In genomic region chr13:39011696-39012095, GRCm38 (mm10) we compare ENCODE assay signal across 8 mouse cellular contexts. TPM values are rescaled to one million over a fixed set of nuclear protein-coding genes. Genes with fewer than 3 reads are reported as not detected.
DNase-seq lines count a peak whose midpoint lies in the region; ATAC-seq lines count a peak whose summit lies in the region.

No protein-coding gene starts in this region.

- intact Hi-C loops in left cerebral cortex, postnatal 10 days (cut with DNase I) = no loop called here

- whole genome bisulfite sequencing in intestine, embryonic 14.5 days = 4% methylated on average over 8 of the region's 8 CpGs

- no peak overlapping the region for H3K27ac ChIP-seq in intestine, embryonic 14.5 days (ENCODE audit: low read depth)

- DNase-seq in adrenal gland, adult (ENCODE audit: inconsistent age in 2 of 2, low spot score in 1 of 2) = peak; percentile 71 to 94
- peak; percentile 91 for DNase-seq in embryo, embryonic 10.5 days (ENCODE audit: low spot score)
- peak; percentile 55 for DNase-seq in gastrocnemius, postnatal 25 days
- peak; percentile 82 for DNase-seq in intestine, embryonic 14.5 days (ENCODE audit: low spot score)
- DNase-seq in left cerebral cortex, postnatal 10 days (ENCODE audit: extremely low spot score in 1 of 2, low spot score in 2 of 2) = peak; percentile 46 to 81
- DNase-seq in mesoderm, embryonic 11.5 days (ENCODE audit: low read depth, low spot score) = peak; percentile 85
- peak; percentile 59 for DNase-seq in skeletal muscle tissue, adult 2 months (ENCODE audit: low read depth, low spot score)

- no peaks in the 10 kb centered on the region for H3K4me1 ChIP-seq in intestine, embryonic 14.5 days (replicated peaks; ENCODE audit: control insufficient read depth, insufficient read depth, low read length)

- H3K4me2 ChIP-seq in intestine, embryonic 14.5 days (ENCODE audit: low read length) = peak overlapping the region; percentile 5; the same call in 1 of the 2 replicates

- no peaks in the 10 kb centered on the region for H3K27me3 ChIP-seq in intestine, embryonic 14.5 days (replicated peaks; ENCODE audit: control insufficient read depth, insufficient read depth, low read length)

- ATAC-seq in intestine, embryonic 14.5 days (replicated peaks; ENCODE audit: low FRiP score, low TSS enrichment, low read depth) = no peak
- ATAC-seq in erythroblast, adult 5-6 weeks (replicated peaks; ENCODE audit: low FRiP score, poor library complexity, severe bottlenecking) = no peak

- no peak overlapping the region for H3K4me3 ChIP-seq in intestine, embryonic 14.5 days (ENCODE audit: low read depth, low read length)

- H3K36me3 ChIP-seq in intestine, embryonic 14.5 days (ENCODE audit: control insufficient read depth, insufficient read depth, low read length) = no peaks in the 10 kb centered on the region

- H3K9ac ChIP-seq in intestine, embryonic 14.5 days (ENCODE audit: low read length) = no peak overlapping the region

- no peaks in the 10 kb centered on the region for H3K9me3 ChIP-seq in intestine, embryonic 14.5 days (ENCODE audit: control insufficient read depth, low read length)

RNA-seq across cellular contexts. Expression of gene Slc35b3, which starts 51.0 kb away (rescaled TPM):
- total RNA-seq in gastrocnemius, postnatal 25 days (2021) = 1 to 10 TPM; 1.7 to 2.9 TPM
- polyA plus RNA-seq in intestine, embryonic 14.5 days (2014; fragmentation: Nextera tagmentation; extraction: Ambion mirVana) = 51.2 and 53.6 TPM in 2 replicates
- 10 to 100 TPM; 18.7 TPM for total RNA-seq in left cerebral cortex, postnatal 10 days (2021)
- total RNA-seq in erythroblast, adult 5-6 weeks (2015; ENCODE audit: low replicate concordance) = 0.58 and 16.5 TPM in 2 replicates
- total RNA-seq in erythroblast, adult 5-6 weeks (2017; ENCODE audit: low replicate concordance) = 2.2 and 4.3 TPM in 2 replicates
